Mouse (Mus musculus): ENCODE data around the gene Pfas. TPM values are rescaled to one million over a fixed set of nuclear protein-coding genes. Genes with fewer than 3 reads are reported as not detected.

Pfas gene
- 6.7 and 16.4 TPM in 2 replicates for polyA plus RNA-seq (2012; ENCODE audit: low replicate concordance)

DNA sequence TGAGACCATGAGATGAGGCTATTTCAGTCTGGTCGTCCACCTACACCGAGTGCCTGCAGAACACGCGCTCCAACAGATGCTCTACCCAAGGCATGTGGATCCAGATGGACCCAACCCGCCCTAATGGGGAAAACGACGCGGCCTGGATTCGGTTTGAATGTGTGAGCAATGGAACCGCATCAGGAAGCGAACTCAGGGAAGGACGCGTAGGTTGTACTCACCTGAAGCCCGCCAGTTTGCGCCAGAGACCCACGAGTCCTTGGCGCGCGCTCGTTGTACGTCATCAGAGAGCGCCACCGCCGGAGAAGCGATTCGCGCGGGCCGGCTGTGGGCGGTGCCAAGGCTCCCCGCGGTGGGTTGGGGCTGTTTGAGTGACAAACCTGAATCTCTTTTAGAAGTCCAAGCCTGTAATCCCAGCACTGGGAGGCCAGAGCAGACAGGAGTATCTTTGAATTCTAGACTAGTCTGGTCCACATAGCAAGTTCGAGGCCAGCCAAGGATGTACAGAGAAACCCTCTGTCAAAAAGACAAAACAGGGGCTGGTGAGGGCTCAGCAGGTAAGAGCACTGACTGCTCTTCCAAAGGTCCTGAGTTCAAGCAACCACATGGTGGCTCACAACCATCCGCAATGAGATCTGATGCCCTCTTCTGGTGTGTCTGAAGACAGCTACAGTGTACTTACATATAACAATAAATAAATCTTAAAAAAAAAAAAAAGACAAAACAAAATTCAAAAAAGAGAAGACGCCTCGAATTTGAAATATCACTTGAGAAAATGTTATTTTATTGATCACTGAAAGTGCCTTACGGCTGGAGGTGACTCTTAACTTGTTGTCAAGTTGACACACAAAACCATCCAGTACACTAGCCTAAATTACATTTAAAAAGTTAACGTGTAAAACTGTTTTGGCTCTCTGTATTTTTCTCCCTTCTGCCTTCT, at the start of gene Pfas:
Gene Pfas (minus strand): TSS at position 279 of the 940 bp plus-strand sequence.

DNA sequence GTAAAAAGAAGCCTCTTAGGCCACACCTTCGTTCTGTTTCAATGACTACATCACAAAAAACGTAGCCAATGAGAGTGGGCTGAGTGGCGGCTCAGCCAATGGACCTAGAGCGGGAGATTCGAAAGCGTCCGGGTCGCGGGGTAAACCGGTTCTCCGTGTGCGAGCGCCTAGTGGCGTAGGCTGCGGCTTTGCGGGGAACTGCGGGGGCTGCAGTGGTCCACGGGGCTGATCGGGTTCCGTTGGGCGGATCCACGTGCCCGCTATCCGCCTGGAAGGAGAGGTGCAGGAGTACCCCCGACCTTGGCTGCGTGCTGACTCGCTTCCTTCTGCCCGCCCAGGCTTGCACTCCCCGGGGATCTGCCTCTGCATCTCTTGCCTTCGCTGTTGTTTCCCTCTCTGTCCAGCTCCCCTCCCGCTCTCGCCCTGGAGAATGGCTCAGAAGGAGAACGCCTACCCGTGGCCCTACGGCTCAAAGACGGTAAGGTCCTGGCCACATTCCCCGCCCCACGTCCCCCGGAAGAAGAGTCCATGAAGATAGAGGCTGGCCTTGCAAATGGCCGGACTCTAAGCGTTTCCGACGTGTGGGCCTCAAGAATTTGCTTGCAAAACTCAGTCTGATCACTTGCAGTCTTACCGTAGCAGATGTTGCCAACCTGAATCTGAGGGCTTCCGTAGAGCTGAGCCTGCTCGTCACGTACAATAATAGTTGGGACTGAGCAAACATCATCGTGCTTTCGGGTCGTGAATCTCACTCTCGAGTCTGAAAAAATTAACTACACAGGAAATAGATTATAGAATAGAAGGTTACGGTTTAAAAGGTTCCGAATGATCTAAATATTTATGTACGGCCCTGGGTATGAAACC, 37.5 kb upstream of the Pfas start, which contains the start of gene Aurkb:
Gene Aurkb (plus strand): TSS at position 117 of the 864 bp plus-strand sequence.

DNA sequence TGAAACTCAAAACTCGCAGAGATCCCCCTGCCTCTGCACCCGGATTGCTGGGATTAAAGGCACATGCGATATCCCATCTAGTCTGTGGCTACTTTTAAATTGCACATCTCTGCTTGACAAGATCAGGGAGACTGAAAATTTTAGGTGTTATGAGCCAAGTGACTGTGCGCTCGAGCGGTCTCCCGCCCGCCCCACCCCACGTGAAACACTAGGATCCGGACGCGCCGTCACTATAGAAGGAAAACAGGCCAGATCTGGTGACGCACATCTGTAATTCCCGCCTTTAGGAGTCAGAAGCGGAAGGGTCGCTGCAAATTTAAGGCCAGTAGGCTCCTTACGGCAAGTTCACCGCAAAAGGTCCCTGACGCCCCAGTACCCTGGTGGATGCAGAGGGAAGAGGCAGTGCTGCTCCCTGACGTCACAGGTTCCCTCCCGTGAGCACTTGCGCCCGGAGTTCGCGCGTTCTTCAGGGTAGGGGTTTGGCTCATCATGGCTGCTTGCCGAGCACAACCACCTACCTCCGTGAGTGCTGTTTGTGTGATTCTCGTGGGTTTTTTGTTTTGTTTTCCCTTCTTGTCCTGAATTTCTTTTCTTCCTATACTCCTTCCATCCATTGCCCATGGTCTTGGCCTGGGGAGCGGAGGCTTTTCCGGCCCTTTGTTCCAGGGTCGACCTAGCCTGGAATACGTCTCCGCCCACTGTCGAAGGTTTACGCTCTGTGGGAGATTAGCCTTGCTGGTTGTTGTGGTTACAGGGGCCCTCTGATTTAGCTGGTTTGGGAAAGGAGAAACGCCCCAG, 7.6 kb upstream of the Pfas start, which contains the start of gene Ctc1:
Gene Ctc1 (plus strand): TSS at position 268 of the 798 bp plus-strand sequence.

DNA sequence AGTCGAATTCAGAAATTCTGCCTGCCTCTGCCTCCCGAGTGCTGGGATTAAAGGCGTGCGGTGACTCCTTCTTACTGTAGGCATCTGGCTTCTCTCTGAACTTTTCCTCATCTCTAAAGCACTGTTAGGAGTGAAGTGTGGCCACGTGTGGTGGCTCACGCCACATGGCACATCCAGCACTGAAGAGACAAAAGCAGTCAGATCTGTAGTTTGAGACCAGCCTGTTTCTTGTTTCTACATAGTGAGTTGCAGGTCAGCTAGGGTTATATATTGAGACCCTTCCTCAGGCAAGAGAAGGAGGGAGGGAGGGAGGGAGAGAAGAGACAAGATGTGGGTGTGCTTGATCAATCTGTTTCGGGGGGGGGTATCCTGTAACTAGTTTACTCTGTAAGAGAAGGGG, 33.2 kb downstream of the Pfas start, which contains the start of gene Rangrf:
Gene Rangrf (minus strand): TSS at position 101 of the 400 bp plus-strand sequence.

DNA sequence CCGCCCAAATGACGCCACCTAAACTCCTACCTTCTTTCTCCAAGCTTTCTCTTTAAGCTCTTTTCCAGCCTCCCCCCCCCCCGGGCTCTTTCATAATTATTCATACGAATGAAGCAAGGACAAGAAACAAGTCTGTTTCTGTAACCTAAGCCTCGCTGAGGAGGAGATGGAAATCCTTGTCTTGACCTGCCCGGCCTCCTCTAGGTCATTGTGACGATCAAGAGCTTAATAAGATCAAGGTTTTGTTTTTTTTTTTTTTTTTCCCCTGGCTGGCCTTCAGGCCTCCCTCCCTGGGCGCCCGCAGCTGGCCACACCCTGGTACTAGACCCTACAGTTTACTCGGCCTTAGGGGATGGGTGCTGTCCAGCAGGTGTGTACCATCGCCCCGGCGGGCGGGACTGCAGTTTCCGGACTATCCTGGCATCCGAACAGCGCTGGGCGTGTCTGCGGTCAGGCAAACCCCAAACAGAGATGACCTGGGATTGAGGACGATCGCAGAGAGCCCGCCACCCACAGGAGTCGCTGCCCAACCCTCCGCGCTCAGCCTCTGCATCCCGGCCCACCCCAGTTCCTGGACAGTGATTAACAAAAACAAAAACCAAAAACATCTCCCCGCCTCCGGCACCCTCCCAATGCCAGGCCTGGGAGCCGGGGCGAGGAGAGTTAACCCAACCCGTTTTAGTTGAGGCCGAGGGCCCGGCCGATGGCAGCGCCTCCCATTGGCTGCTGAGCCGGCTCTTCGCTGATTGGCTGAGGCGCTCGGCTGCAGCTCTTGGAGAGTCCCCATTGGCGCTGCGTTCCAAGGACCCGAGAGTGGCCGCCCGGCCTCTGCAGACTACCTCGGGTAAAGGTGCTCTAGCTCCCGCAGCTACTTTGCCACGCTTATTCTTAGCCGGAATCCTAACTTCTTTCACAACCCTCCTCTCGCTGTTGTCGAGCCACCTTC, 40.6 kb downstream of the Pfas start, which contains the start of gene Slc25a35:
Gene Slc25a35 (plus strand): TSS at position 795 of the 946 bp plus-strand sequence.

DNA sequence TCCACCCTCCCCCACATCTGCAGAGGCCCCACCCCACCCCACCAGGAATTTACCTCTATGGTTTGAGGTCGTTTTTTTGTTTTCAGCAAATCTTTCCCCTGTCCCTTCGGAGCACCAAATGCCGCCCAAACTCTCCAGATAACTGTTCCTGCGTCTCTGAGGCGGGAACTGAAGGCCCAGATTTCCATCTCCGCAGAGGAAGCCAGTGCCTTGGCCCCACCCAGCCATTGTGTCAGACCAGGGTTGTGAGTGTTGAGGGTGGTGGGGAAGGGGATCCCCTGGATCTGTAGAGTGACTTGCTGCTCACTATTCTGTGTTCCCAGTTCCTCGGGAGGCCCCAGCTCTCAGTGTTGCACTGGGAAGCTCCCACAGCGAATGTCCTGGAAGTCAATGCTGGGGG, 51.0 kb downstream of the Pfas start, which contains the start of gene Arhgef15:
Gene Arhgef15 (minus strand): TSS at position 173 of the 400 bp plus-strand sequence.

Other genes starting within 250 kb of the Pfas start
- gene Ndel1, start 136.6 kb downstream of the Pfas start, polyA plus RNA-seq (2012; ENCODE audit: low replicate concordance): 36.5 and 77.0 TPM in 2 replicates
- gene Rnf222, start 119.9 kb downstream of the Pfas start, polyA plus RNA-seq (2012; ENCODE audit: low replicate concordance): not detected in 2 replicates
- gene Rpl26, start 106.9 kb downstream of the Pfas start, polyA plus RNA-seq (2012; ENCODE audit: low replicate concordance): 7.7 and 20.4 TPM in 2 replicates
- not detected in 2 replicates for gene Odf4, start 81.4 kb downstream of the Pfas start, polyA plus RNA-seq (2012; ENCODE audit: low replicate concordance)
- gene Arhgef15, start 51.0 kb downstream of the Pfas start, polyA plus RNA-seq (2012; ENCODE audit: low replicate concordance): 0.17 and 1.4 TPM in 2 replicates
- gene Slc25a35, start 40.3 kb downstream of the Pfas start, polyA plus RNA-seq (2012; ENCODE audit: low replicate concordance): 3.6 and 3.7 TPM in 2 replicates
- gene Rangrf, start 33.3 kb downstream of the Pfas start, polyA plus RNA-seq (2012; ENCODE audit: low replicate concordance): 1.9 and 4.5 TPM in 2 replicates
- gene Ctc1, start 7.5 kb upstream of the Pfas start, polyA plus RNA-seq (2012; ENCODE audit: low replicate concordance): 18.6 and 58.1 TPM in 2 replicates
- 25.7 and 39.4 TPM in 2 replicates for gene Aurkb, start 37.2 kb upstream of the Pfas start, polyA plus RNA-seq (2012; ENCODE audit: low replicate concordance)
- gene Borcs6, start 51.3 kb upstream of the Pfas start, polyA plus RNA-seq (2012; ENCODE audit: low replicate concordance): 35.0 and 102 TPM in 2 replicates
- 6.0 and 14.2 TPM in 2 replicates for gene Tmem107, start 62.3 kb upstream of the Pfas start, polyA plus RNA-seq (2012; ENCODE audit: low replicate concordance)
- gene Vamp2, start 80.0 kb upstream of the Pfas start, polyA plus RNA-seq (2012; ENCODE audit: low replicate concordance): 133 and 285 TPM in 2 replicates
- 32.9 and 51.0 TPM in 2 replicates for gene Per1, start 86.8 kb upstream of the Pfas start, polyA plus RNA-seq (2012; ENCODE audit: low replicate concordance)
- 0.33 and 2.2 TPM in 2 replicates for gene Hes7, start 111.9 kb upstream of the Pfas start, polyA plus RNA-seq (2012; ENCODE audit: low replicate concordance)
- 0.34 and 1.3 TPM in 2 replicates for gene 9130213A22Rik, start 114.1 kb upstream of the Pfas start, polyA plus RNA-seq (2012; ENCODE audit: low replicate concordance)
- 0.05 and 0.07 TPM in 2 replicates for gene Aloxe3, start 117.4 kb upstream of the Pfas start, polyA plus RNA-seq (2012; ENCODE audit: low replicate concordance)
- not detected in 2 replicates for gene Alox12b, start 148.5 kb upstream of the Pfas start, polyA plus RNA-seq (2012; ENCODE audit: low replicate concordance)
- gene Alox8, start 189.4 kb upstream of the Pfas start, polyA plus RNA-seq (2012; ENCODE audit: low replicate concordance): 0.18 and 0.36 TPM in 2 replicates
- 0.03 TPM in 2 replicates for gene Gucy2e, start 228.6 kb upstream of the Pfas start, polyA plus RNA-seq (2012; ENCODE audit: low replicate concordance)

Data from hematopoietic multipotent progenitor cell, adult 10-12 weeks (in vitro differentiated cells).